ENCODE assay signal across 8 mouse cellular contexts in the genomic region with DNA sequence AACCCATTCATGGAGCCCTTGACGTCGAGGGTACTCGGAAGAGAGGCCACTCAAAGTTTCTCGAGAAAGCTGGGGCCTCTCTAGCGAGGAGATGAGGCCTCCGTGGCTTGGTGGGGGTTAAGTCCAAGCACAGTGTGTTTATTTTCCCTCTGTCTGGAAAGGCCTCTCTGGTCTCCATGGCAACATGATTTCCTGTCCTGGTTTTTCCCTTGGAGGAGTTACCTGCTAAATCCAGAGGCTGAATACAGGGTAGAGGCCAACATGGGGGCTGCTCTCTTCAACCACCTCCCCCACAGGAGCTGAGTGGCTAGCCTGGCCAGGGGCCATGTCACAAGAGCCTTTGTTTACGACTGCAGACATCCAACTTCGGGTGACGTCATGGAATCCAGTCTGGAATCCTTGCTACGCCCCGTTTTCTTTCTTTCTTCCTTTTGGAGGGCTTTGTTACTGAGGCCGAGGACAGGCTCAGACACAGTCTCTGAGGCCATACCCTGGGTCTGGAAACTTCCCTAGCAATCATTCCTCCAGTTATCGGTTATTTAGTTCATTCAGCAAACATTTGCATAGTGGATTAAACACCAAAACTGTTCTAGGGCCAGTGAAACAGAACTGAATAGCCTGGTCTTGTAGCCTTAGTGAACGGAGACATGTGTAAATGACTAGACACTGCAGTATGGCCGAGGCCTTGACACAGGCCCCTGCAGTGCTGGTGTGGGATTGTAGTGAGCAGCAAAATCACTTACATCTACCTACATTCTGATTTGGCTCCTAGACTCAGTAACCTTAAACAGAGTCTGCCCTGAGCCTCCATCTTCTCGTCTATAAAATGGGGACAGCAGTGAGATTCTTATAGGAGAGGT. TPM values are rescaled to one million over a fixed set of nuclear protein-coding genes. Genes with fewer than 3 reads are reported as not detected.
DNase-seq lines count a peak whose midpoint lies in the region; ATAC-seq lines count a peak whose summit lies in the region.

No protein-coding gene starts in this region.

- H3K4me3 ChIP-seq in hindbrain, embryonic 11.5 days (ENCODE audit: low read depth, low read length): no peak overlapping the region
- H3K4me3 ChIP-seq in lung, embryonic 15.5 days: peak overlapping the region; percentile 4; the same call in 1 of the 2 replicates

- no peaks in the 10 kb centered on the region for H3K36me3 ChIP-seq in hindbrain, embryonic 11.5 days (ENCODE audit: control insufficient read depth, insufficient read depth, low read length)
- H3K36me3 ChIP-seq in lung, embryonic 15.5 days: no peaks in the 10 kb centered on the region

- 29% methylated on average over 16 of the region's 16 CpGs for WGBS in hindbrain, embryonic 11.5 days
- 8% methylated on average over 16 of the region's 16 CpGs for WGBS in lung, embryonic 15.5 days

- H3K4me2 ChIP-seq in hindbrain, embryonic 11.5 days (replicated peaks; ENCODE audit: low read depth, low read length): no peak overlapping the region
- H3K4me2 ChIP-seq in lung, embryonic 15.5 days: peak overlapping the region; percentile 41

- peak overlapping the region; percentile 47; the same call in 1 of the 2 replicates for H3K27ac ChIP-seq in hindbrain, embryonic 11.5 days (ENCODE audit: low read depth, low read length)
- H3K27ac ChIP-seq in lung, embryonic 15.5 days: peak overlapping the region; percentile 95

- H3K27me3 ChIP-seq in hindbrain, embryonic 11.5 days (ENCODE audit: control insufficient read depth, insufficient read depth, low read length): no peaks in the 10 kb centered on the region
- no peaks in the 10 kb centered on the region for H3K27me3 ChIP-seq in lung, embryonic 15.5 days

- H3K9me3 ChIP-seq in hindbrain, embryonic 11.5 days (ENCODE audit: control insufficient read depth, low read length): no peaks in the 10 kb centered on the region
- no peaks in the 10 kb centered on the region for H3K9me3 ChIP-seq in lung, embryonic 15.5 days

- no peak overlapping the region for H3K9ac ChIP-seq in hindbrain, embryonic 11.5 days (ENCODE audit: low read depth, low read length)
- H3K9ac ChIP-seq in lung, embryonic 15.5 days: no peak overlapping the region

- 0 out of 2 replicates have a peak, but pooled peaks cover 5% of the 10 kb centered on the region for H3K4me1 ChIP-seq in hindbrain, embryonic 11.5 days (replicated peaks; ENCODE audit: control insufficient read depth, insufficient read depth, low read length)
- peaks cover 24% of the 10 kb centered on the region for H3K4me1 ChIP-seq in lung, embryonic 15.5 days

- peak; percentile 80 for DNase-seq in 3T3-L1 (ENCODE audit: low read depth, low spot score)
- DNase-seq in cerebellum, adult 18-20 months: peak; percentile 19 to 25
- DNase-seq in frontal cortex, adult 2 months (ENCODE audit: extremely low spot score in 1 of 2, low spot score in 1 of 2): peak; percentile 70 to 75
- DNase-seq in hindbrain, embryonic 11.5 days (ENCODE audit: low spot score): peak; percentile 80
- DNase-seq in layer of hippocampus, postnatal 14 days (ENCODE audit: low spot score in 2 of 2): peak; percentile 56 to 73
- peak; percentile 91 for DNase-seq in retina, postnatal 1 day
- DNase-seq in thymus, postnatal 25 days: no peak

- peak; percentile 89 for ATAC-seq in hindbrain, embryonic 11.5 days (ENCODE audit: low FRiP score)
- peak; percentile 93 for ATAC-seq in lung, embryonic 15.5 days (ENCODE audit: borderline replicate concordance, extremely low read depth, low FRiP score, low TSS enrichment)

RNA-seq across cellular contexts. Expression of a gene that starts 25.6 kb away (rescaled TPM):
- 60.2 and 60.7 TPM in 2 replicates for polyA plus RNA-seq in frontal cortex, adult 2 months (2012; rRNA removed)
- polyA plus RNA-seq in hindbrain, embryonic 11.5 days (2014; fragmentation: Nextera tagmentation; extraction: Ambion mirVana): 44.0 and 61.3 TPM in 2 replicates
- total RNA-seq in layer of hippocampus, postnatal 14 days (2021): 10 to 100 TPM; 48.4 to 53.6 TPM
- 38.5 and 38.8 TPM in 2 replicates for polyA plus RNA-seq in lung, embryonic 15.5 days (2015; fragmentation: Nextera tagmentation; extraction: Ambion mirVana)
